ENCODE assay signal across 23 mouse cellular contexts in the genomic region with DNA sequence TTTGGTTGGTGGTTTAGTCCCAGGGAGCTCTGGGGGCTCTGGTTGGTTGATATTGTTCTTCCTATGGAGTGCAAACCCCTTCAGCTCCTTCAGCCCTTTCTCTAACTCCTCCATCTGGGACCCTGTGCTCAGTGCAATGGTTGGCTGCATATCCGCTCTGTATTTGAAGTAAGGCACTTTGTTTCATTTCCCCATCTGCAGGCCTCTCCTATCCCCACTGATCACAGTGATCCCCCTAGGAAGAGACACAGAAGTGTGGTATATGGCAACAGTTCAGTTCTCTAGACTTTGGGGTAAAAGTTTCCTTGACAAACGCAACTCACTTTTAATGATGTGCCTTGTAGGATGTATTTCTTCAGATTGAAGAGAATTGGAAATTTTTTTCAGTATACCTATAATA.
"Had no signal": no experiment of that assay in that cellular context is flagged by ENCODE, and none has a peak within 500 bp of the region (broad histone marks: within the 10 kb centered on the region; RNA-seq: fewer than 3 reads in every experiment).

No protein-coding gene starts in this region.

- H3K9me3 ChIP-seq: heart, embryonic 10.5 days; heart, embryonic 12.5 days; hindbrain, embryonic 10.5 days; hindbrain, embryonic 12.5 days; intestine, embryonic 15.5 days; limb, embryonic 13.5 days; limb, embryonic 15.5 days; liver, embryonic 12.5 days had no signal

- H3K4me1 ChIP-seq: hindbrain, embryonic 12.5 days had no signal

- ATAC-seq: hindbrain, embryonic 16.5 days; inflammation-experienced regulatory T-cells, adult 6 months; intestine, embryonic 15.5 days; liver, embryonic 12.5 days had no signal

- DNase-seq: gastrocnemius, postnatal 14 days; gastrocnemius, postnatal 36 days; heart, postnatal 10 days; heart, postnatal 4 days; kidney, adult 18-20 months; kidney, adult 8-10 months; kidney, postnatal 10 days; kidney, postnatal 25 days; kidney, postnatal 4 days had no signal

- H3K4me3 ChIP-seq: heart, adult 2 months; heart, embryonic 10.5 days; heart, embryonic 12.5 days; hindbrain, embryonic 10.5 days; hindbrain, embryonic 12.5 days; intestine, embryonic 15.5 days; layer of hippocampus, adult 2 months; left cerebral cortex, adult 2 months; limb, embryonic 13.5 days; limb, embryonic 15.5 days; liver, embryonic 12.5 days had no signal

- H3K36me3 ChIP-seq: hindbrain, embryonic 10.5 days; hindbrain, embryonic 12.5 days; intestine, embryonic 15.5 days; limb, embryonic 13.5 days; limb, embryonic 15.5 days had no signal

- H3K9ac ChIP-seq: heart, embryonic 12.5 days; hindbrain, embryonic 12.5 days; hindbrain, embryonic 14.5 days; intestine, embryonic 15.5 days; limb, embryonic 13.5 days; limb, embryonic 15.5 days; liver, embryonic 12.5 days had no signal

- H3K4me2 ChIP-seq: heart, embryonic 12.5 days; hindbrain, embryonic 12.5 days; hindbrain, embryonic 14.5 days; intestine, embryonic 15.5 days; limb, embryonic 13.5 days; limb, embryonic 15.5 days; liver, embryonic 12.5 days had no signal

- H3K27me3 ChIP-seq: heart, embryonic 12.5 days; hindbrain, embryonic 12.5 days; intestine, embryonic 15.5 days; limb, embryonic 13.5 days; limb, embryonic 15.5 days; liver, embryonic 12.5 days had no signal

- H3K27ac ChIP-seq: heart, adult 2 months; heart, embryonic 10.5 days; hindbrain, embryonic 10.5 days; hindbrain, embryonic 12.5 days; hindbrain, embryonic 14.5 days; intestine, embryonic 15.5 days; limb, embryonic 13.5 days; liver, embryonic 12.5 days had no signal
